Mouse (Mus musculus): ENCODE results near the gene Kif3c. TPM values are rescaled to one million over a fixed set of nuclear protein-coding genes. Genes with fewer than 3 reads are reported as not detected.

Gene Kif3c
- total RNA-seq, 2 experiments from 2014 or later = 189 to 193 TPM

GRCm38 (mm10) chr12:3422786-3423185, 57.9 kb downstream of the Kif3c start:
- DNase-seq (ENCODE audit: low spot score in 2 of 2) = no peak

- no peak for DNase-seq (ENCODE audit: low spot score in 2 of 2)
Measured at GRCm38 (mm10) chr12:3424179-3424578, 59.2 kb downstream of the Kif3c start.

GRCm38 (mm10) chr12:3425375-3426341, 60.7 kb downstream of the Kif3c start:
- DNase-seq (ENCODE audit: low spot score in 2 of 2) = peak in 1 of 2 experiments; percentile 61

- DNase-seq (ENCODE audit: low spot score in 2 of 2) = peak; percentile 96 to 99
Measured at GRCm38 (mm10) chr12:3426530-3427034, 61.6 kb downstream of the Kif3c start, which contains the start of gene Asxl2. Gene Asxl2, plus strand, starts transcription at chr12:3426857.

- DNase-seq (ENCODE audit: low spot score in 2 of 2) = peak; percentile 80 to 85
Measured at GRCm38 (mm10) chr12:3427067-3427889, 62.3 kb downstream of the Kif3c start.

GRCm38 (mm10) chr12:3427891-3428775, 63.2 kb downstream of the Kif3c start:
- DNase-seq (ENCODE audit: low spot score in 2 of 2) = no peak

- DNase-seq (ENCODE audit: low spot score in 2 of 2) = no peak
Measured at GRCm38 (mm10) chr12:3429681-3430442, 64.9 kb downstream of the Kif3c start.

GRCm38 (mm10) chr12:3430443-3430753, 65.5 kb downstream of the Kif3c start:
- no peak for DNase-seq (ENCODE audit: low spot score in 2 of 2)

GRCm38 (mm10) chr12:3430985-3431384, 66.1 kb downstream of the Kif3c start:
- DNase-seq (ENCODE audit: low spot score in 2 of 2) = no peak

- no peak for DNase-seq (ENCODE audit: low spot score in 2 of 2)
Measured at GRCm38 (mm10) chr12:3433736-3434135, 68.8 kb downstream of the Kif3c start.

GRCm38 (mm10) chr12:3436446-3436845, 71.5 kb downstream of the Kif3c start:
- DNase-seq (ENCODE audit: low spot score in 2 of 2) = no peak

GRCm38 (mm10) chr12:3437815-3438214, 72.9 kb downstream of the Kif3c start:
- DNase-seq (ENCODE audit: low spot score in 2 of 2) = no peak

- no peak for DNase-seq (ENCODE audit: low spot score in 2 of 2)
Measured at GRCm38 (mm10) chr12:3440916-3441315, 76.0 kb downstream of the Kif3c start.

GRCm38 (mm10) chr12:3441361-3441760, 76.4 kb downstream of the Kif3c start:
- DNase-seq (ENCODE audit: low spot score in 2 of 2) = no peak

- DNase-seq (ENCODE audit: low spot score in 2 of 2) = no peak
Measured at GRCm38 (mm10) chr12:3453554-3453953, 88.6 kb downstream of the Kif3c start.

Other genes with a start within 250 kb of the Kif3c start
- 100 to 1,000 TPM; 199 to 202 TPM for gene Rab10, start 55.2 kb upstream of the Kif3c start, total RNA-seq (2021)
- 10 to 100 TPM; 27.1 to 28.1 TPM for gene Asxl2, start 61.7 kb downstream of the Kif3c start, total RNA-seq (2021)
- 100 to 1,000 TPM in 1 of 2 experiments, 10 to 100 TPM in 1; 98.7 to 116 TPM for gene Dtnb, start 207.2 kb downstream of the Kif3c start, total RNA-seq (2021)

Measured in layer of hippocampus, postnatal 14 days (tissue).